Mouse (Mus musculus): Measurements from ENCODE around the gene Synpo2l.

GRCm38 (mm10) chr14:20708239-20708638, 40.1 kb upstream of the Synpo2l start:
- no peak for TF ChIP-seq CTCF (IDR thresholded peaks at IDR 0.05; ENCODE audit: low read depth, low read length)
- TF ChIP-seq POLR2A (IDR thresholded peaks at IDR 0.05; ENCODE audit: borderline replicate concordance, low read depth, low read length) = no peak
